Mouse (Mus musculus) heart, embryonic 16.5 days (tissue): ENCODE results near the gene Efs. TPM values are rescaled to one million over a fixed set of nuclear protein-coding genes. Genes with fewer than 3 reads are reported as not detected.
A peak's percentile ranks its signal among the peaks of the same experiment; 100 is the strongest.

Experiments used
- ATAC-seq: fragments of 200-750 bp; cut with Nextera tagmentation; replicated peaks from 2 replicates; pipeline ENCODE4 v1.8.0; 2017; ENCODE audit warnings: moderate number of reproducible peaks; ENCODE audit not compliant: insufficient read depth, low FRiP score; ENCODE audit errors: extremely low read depth
- H3K27ac ChIP-seq: fragments of 300-500 bp; sonication (generic); 2 replicates; pipeline ENCODE4 v1.5.1; 2014; ENCODE audit warnings: mild to moderate bottlenecking, low read length, control low read depth, moderate library complexity
- H3K27me3 ChIP-seq: fragments of 300-500 bp; sonication (generic); 2 replicates; pipeline ENCODE4 v1.6.1; 2014; ENCODE audit warnings: low read length, mixed read lengths; ENCODE audit not compliant: control insufficient read depth, insufficient read depth
- H3K36me3 ChIP-seq: fragments of 300-500 bp; sonication (generic); 2 replicates; pipeline ENCODE4 v1.6.1; 2014; ENCODE audit not compliant: control insufficient read depth, insufficient read depth
- H3K4me1 ChIP-seq: fragments of 300-500 bp; sonication (generic); 2 replicates; pipeline ENCODE4 v1.6.1; 2014; ENCODE audit warnings: low read length, mixed read lengths; ENCODE audit not compliant: control insufficient read depth, insufficient read depth
- H3K4me2 ChIP-seq: fragments of 300-500 bp; sonication (generic); 2 replicates; pipeline ENCODE4 v1.6.1; 2014; ENCODE audit warnings: low read depth, mild to moderate bottlenecking, control low read depth, low read length
- H3K4me3 ChIP-seq: fragments of 300-500 bp; sonication (generic); 2 replicates; pipeline ENCODE4 v1.5.1; 2014; ENCODE audit warnings: mild to moderate bottlenecking, control low read depth, low read length
- H3K9ac ChIP-seq: fragments of 300-500 bp; sonication (generic); 2 replicates; pipeline ENCODE4 v1.6.1; 2014; ENCODE audit warnings: low read length, control low read depth
- H3K9me3 ChIP-seq: fragments of 300-500 bp; sonication (generic); replicated peaks from 2 replicates; pipeline ENCODE4 v1.6.1; 2016; ENCODE audit warnings: low read length; ENCODE audit not compliant: control insufficient read depth
- WGBS: fragments of 180-500 bp; shearing (Covaris S2); extraction: QIAGEN DNeasy Blood & Tissue Kit; methylation state at CpG from one replicate; pipeline ENCODE4 v1.1.7; 2014; 5-methylcytosine and 5-hydroxymethylcytosine counted together
- polyA plus RNA-seq: library from polyadenylated mRNA; unstranded; fragments of >200 nt; fragmentation: Nextera tagmentation; extraction: Ambion mirVana; gene quantifications from 2 replicates; pipeline ENCODE4 v1.2.1, GENCODE M21; 2015

Gene Efs
- polyA plus RNA-seq, 1 experiment from 2014 or later: 13.4 TPM

DNA sequence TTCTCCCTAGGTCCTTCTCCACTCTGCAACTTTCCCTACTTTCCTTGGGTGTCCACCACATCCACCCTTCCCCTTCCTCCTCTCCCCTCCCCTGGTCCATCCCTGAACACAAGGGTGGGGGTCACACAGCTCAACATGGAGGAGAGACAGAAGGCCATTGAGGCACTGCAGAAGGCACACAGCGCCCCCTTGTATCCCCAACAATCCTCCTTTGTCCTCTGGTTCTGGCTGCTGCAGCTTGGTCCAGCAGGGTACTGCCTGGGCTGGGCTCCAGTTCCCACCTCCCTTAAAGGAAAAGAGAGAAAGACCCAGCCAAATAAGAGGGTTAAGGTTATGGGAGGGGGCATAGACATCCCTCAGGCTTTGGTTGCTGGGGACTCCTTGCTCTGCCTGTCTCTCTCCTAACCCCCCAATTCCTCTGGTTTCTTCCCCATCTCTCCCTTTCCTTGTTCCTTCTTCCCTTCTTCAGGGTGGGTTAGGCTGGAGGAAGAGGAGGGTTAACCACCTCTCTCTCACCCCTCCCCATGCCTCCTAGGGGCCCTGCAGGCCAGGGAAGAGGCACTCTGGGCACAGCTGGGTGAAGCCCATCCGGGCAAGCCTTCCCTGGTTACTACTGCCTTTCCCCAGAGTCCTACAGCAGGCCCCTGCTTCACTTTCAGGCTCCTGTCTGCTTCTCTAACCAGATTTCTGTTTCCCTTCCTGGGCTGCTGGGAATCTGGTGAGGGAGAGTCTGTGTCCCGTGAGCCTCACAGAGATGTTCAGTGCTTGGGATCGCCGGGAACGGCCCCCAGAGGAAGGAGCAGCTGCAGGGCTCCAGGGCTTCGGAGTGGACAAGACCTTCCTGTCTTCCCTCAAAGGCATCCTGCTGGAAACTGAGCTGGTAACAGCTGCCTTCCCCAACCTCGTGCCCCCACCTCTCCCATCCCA, 10.2 kb upstream of the Efs start, which contains the start of gene Cmtm5:
Gene Cmtm5, plus strand, starts transcription at position 358 of the 927 bp plus-strand sequence.
- Histone ChIP-seq H3K4me2 (peak within 1 kb of the TSS; percentile 17; the same call in 1 of the 2 replicates), H3K4me1 (peaks cover 3% of the 10 kb centered on the region; the same call in 1 of the 2 replicates), H3K9me3 (no peaks in the 10 kb centered on the region), H3K9ac (peak within 1 kb of the TSS; percentile 18; the same call in 1 of the 2 replicates), H3K27ac (peak within 1 kb of the TSS; percentile 41; the same call in 1 of the 2 replicates), H3K4me3 (no peak within 1 kb of the TSS), H3K36me3 (no peaks in the 10 kb centered on the region), H3K27me3 (no peaks in the 10 kb centered on the region)
- ATAC-seq: no peak
- WGBS: 25% methylated on average over 8 of the region's 8 CpGs

DNA sequence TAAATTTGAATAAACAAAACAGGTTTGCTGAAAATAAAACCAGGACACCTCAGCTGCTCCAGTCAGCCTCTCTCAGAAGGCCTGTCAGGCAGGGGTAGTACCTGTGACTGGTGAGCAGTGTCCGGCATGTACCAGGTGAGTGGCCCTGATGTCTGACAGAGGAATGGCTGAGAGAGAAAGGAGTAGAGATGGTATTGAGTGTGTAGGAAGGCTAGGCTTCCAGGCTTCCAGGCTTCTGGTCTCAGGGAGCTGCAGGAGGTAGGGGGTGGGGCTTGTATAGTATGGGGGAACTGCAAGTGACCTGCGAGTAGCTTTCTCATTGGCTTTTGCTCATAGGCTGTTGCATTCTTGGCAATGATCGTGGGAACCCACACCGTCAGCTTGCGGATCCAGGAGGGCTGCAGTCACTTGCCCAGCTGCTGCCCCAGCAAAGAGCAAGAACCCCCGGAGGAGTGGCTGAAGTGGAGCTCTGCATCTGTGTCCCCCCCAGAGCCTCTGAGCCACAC, 6.8 kb upstream of the Efs start, which contains the start of gene Il25:
Gene Il25, plus strand, starts transcription at position 51 of the 506 bp plus-strand sequence.
- no peak within 1 kb of the TSS for H3K9ac ChIP-seq
- no peak within 1 kb of the TSS for H3K4me2 ChIP-seq
- H3K9me3 ChIP-seq: no peaks in the 10 kb centered on the region
- peaks cover 3% of the 10 kb centered on the region; the same call in 1 of the 2 replicates for H3K4me1 ChIP-seq
- 26% methylated on average over 6 of the region's 6 CpGs for WGBS
- H3K27ac ChIP-seq: no peak within 1 kb of the TSS
- H3K36me3 ChIP-seq: no peaks in the 10 kb centered on the region
- no peak within 1 kb of the TSS for H3K4me3 ChIP-seq
- no peak for ATAC-seq
- H3K27me3 ChIP-seq: no peaks in the 10 kb centered on the region

DNA sequence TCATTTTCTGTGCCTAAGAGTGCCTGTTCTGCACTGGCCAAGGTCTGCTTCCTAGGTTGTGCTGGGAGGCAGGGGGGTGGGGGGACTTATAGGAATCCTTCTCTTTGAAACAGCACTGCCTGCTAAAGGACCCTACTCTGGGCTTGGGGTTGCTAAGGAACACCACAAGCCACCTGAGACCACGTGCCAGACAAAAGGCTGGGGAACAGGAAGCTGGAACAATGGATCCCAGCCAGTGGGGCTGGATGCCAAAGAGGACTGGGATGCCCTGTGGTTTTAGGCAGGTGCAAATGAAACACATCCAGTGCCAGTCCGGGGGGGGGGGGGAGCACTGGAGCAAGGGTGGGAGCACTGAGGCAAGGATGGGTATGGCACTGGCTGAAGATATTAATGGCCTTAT, 4.5 kb upstream of the Efs start:
- Histone ChIP-seq H3K4me2 (no peak overlapping the region), H3K36me3 (no peaks in the 10 kb centered on the region), H3K27me3 (peaks cover 9% of the 10 kb centered on the region), H3K9ac (no peak overlapping the region), H3K4me3 (no peak overlapping the region), H3K9me3 (no peaks in the 10 kb centered on the region), H3K27ac (no peak overlapping the region), H3K4me1 (peaks cover 6% of the 10 kb centered on the region; the same call in 1 of the 2 replicates)
- 25% methylated on average over 2 of the region's 2 CpGs for WGBS
- no peak for ATAC-seq

DNA sequence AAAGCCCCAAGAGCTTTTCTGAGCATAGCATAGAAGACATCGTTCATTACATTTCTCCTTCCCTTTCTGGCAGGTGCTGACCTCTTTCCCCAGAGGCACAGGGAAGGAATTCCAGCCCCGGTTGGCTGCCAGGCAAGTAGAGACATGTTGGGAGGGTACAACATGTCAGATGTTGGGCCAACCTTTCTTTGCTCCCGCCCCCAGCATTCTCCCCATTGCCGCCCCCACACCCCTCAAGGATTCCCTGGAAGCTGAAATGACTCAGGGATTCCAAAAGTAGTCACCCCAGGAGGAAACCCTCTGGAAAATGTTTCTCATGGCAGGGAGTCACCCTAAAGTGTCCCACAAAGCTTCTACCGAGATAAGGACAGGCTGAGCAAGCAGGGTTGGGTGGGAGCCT, 3.9 kb upstream of the Efs start:
- H3K27ac ChIP-seq: no peak overlapping the region
- H3K4me3 ChIP-seq: no peak overlapping the region
- H3K4me2 ChIP-seq: no peak overlapping the region
- H3K9ac ChIP-seq: no peak overlapping the region
- H3K9me3 ChIP-seq: no peaks in the 10 kb centered on the region
- 58% methylated on average over 5 of the region's 5 CpGs for WGBS
- H3K27me3 ChIP-seq: peaks cover 12% of the 10 kb centered on the region
- H3K36me3 ChIP-seq: no peaks in the 10 kb centered on the region
- ATAC-seq: no peak
- peaks cover 12% of the 10 kb centered on the region for H3K4me1 ChIP-seq

DNA sequence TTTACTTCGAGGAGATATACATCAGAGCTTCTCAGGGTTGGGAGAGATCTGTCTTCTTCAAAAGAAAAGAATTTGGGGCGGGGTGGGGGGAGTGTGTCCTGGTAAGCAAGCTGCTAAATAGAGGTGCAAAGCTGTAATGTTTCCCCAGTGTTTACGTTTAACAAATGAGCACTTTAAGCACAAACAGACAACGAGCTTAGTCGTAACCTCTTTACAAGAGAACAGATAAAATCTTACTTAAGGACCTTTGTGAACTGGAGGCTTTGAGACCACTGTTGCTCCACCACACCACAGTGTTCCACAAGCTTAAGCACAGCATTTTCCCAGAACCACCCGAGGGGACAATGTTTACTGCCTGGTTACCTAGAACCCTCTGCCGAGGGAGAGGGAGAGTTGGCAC, 1.4 kb upstream of the Efs start:
- ATAC-seq: no peak
- peaks cover 21% of the 10 kb centered on the region for H3K4me1 ChIP-seq
- H3K9me3 ChIP-seq: no peaks in the 10 kb centered on the region
- H3K9ac ChIP-seq: peak overlapping the region; percentile 88
- H3K27me3 ChIP-seq: peaks cover 15% of the 10 kb centered on the region
- H3K36me3 ChIP-seq: no peaks in the 10 kb centered on the region
- WGBS: 42% methylated on average over 7 of the region's 7 CpGs
- H3K27ac ChIP-seq: peak overlapping the region; percentile 91
- H3K4me2 ChIP-seq: peak overlapping the region; percentile 97
- peak overlapping the region; percentile 65 for H3K4me3 ChIP-seq

DNA sequence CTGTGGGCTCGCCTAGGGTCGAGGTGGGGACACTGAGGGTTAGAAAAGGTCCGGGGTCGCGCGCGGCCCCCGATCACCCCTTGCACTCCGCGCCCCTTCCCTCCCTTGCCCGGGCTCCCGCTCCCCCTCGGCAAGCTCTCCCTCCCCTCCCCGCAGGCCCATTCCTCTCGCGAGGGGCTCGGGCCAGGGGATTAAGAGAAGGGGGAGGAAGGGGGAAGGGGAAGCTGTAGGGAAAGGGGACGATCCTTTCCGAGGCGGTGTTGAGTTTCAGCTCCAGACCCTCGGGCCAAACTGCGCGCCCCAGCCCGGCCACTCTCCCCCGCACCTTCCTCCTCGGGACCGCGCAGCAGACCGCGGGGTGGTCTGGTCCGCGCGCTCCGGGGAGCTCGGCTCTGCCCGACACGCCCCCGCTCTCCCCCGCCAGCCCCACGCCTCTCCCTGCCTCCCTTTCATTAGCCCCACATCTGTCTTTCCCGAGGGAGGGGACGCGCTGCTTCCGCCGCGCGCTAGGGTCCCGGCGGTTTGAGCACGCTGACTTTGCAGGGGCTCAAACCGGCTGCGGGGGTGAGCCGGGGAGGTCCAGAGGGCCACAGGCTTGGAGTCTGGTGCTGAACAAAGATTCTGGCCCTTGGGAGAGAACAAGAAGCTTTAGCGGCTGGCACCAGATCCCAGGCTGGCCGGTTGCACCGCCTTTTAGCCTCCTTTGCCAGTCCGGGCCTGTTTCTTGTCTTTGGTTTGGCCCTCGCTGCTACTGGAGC, 654 bp upstream of the Efs start:
- peak overlapping the region; percentile 65 for H3K4me3 ChIP-seq
- peak overlapping the region; percentile 88 for H3K9ac ChIP-seq
- H3K4me1 ChIP-seq: peaks cover 21% of the 10 kb centered on the region
- H3K4me2 ChIP-seq: peak overlapping the region; percentile 97
- peak overlapping the region; percentile 91 for H3K27ac ChIP-seq
- peak; percentile 63 for ATAC-seq
- H3K36me3 ChIP-seq: no peaks in the 10 kb centered on the region
- H3K9me3 ChIP-seq: no peaks in the 10 kb centered on the region
- peaks cover 15% of the 10 kb centered on the region for H3K27me3 ChIP-seq
- 1% methylated on average over 51 of the region's 58 CpGs for WGBS

DNA sequence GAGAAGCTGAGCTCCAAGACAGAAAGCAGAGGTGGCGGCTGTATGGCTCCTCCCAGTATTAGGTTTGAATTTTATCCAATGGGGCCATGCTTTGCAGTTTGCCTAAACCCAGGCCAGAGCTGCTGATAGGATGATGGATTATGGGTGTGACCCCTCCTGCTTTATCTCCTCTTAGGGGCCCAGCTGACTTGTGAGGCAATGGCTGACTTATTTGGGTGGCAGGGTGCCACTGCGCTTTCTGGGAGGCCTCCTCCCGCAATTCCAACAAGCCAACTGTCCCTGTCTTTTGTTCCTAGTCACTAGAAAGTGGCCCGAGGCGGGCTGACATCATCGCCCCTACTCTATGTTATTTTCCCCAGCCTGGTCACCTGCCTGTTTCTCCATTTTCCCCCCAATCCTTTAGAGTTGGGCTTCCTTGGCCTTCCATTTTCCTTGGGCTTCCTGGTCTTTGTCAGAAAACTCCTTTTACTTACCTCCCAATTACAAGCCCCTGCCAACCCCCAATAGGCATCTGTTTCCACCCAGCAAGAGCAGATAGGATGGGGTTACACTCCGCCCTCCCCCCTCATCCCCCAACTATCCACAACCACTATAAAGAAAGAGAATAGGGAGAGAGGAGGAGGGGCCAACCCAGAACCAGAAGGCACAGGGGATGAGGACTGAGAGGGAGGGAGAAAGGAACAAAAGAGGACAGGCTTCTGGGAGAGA, 1.1 kb downstream of the Efs start:
- H3K27me3 ChIP-seq: peaks cover 15% of the 10 kb centered on the region
- peak; percentile 71 for ATAC-seq
- peak overlapping the region; percentile 97 for H3K4me2 ChIP-seq
- peak overlapping the region; percentile 91 for H3K27ac ChIP-seq
- H3K9me3 ChIP-seq: no peaks in the 10 kb centered on the region
- 0 out of 2 replicates have a peak, but pooled peaks cover 3% of the 10 kb centered on the region for H3K36me3 ChIP-seq
- peak overlapping the region; percentile 88 for H3K9ac ChIP-seq
- peaks cover 21% of the 10 kb centered on the region for H3K4me1 ChIP-seq
- WGBS: 28% methylated on average over 7 of the region's 7 CpGs
- peak overlapping the region; percentile 65 for H3K4me3 ChIP-seq

DNA sequence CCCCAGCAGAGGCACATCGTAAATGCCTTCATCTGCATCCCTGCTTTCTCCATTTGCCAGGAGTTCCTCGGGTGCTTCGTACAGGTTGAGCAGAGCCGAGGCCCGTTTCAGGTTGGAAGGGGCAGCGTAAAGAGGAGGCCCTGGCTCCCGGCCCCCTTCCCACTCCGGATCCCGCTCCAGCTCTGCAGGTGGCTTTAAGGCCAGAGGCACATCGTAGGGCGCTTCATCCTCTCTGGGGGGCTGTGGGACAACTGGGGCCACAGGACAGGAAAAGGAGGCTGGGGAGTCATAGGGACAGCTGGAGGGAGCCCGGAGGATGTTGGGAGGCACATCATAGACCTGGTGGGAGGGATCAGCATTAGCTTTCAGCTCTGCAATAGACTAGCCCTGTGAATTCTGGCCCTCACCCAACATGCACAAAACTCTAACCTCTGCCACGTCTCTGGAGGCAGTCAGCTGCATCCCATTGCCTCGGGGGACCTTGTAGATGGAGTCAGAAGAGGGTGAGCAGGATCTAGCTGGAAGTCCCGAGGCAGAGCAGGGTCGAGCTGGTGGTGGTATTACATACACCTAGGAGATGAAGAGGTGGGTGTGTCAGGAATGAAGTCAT, 5.7 kb downstream of the Efs start:
- Histone ChIP-seq H3K4me2 (no peak overlapping the region), H3K9ac (no peak overlapping the region), H3K27ac (no peak overlapping the region)

More for the DNA sequence above, 5.7 kb downstream of the Efs start:
- peaks cover 7% of the 10 kb centered on the region for H3K27me3 ChIP-seq
- H3K9me3 ChIP-seq: no peaks in the 10 kb centered on the region
- ATAC-seq: no peak
- H3K4me1 ChIP-seq: peaks cover 15% of the 10 kb centered on the region
- no peak overlapping the region for H3K4me3 ChIP-seq
- 83% methylated on average over 16 of the region's 16 CpGs for WGBS
- peaks cover 11% of the 10 kb centered on the region; the same call in 1 of the 2 replicates for H3K36me3 ChIP-seq
